Mouse (Mus musculus) cerebellum, adult 9-10 months (tissue): ENCODE results near the gene Gm10642.

Experiments used
- DNase-seq: peaks from one replicate; pipeline ENCODE4 v3.0.0; 2022

Gene Gm10642

GRCm38 (mm10) chr9:70656130-70657007 is at the start of gene Gm10642:
Gene Gm10642, plus strand, starts transcription at chr9:70656251.
- peak; percentile 83 for DNase-seq

- DNase-seq = no peak
These were observed 44.9 kb upstream of the Gm10642 start for GRCm38 (mm10) chr9:70611026-70611673.

GRCm38 (mm10) chr9:70629711-70630110 is 26.3 kb upstream of the Gm10642 start:
- peak; percentile 76 for DNase-seq

DNA sequence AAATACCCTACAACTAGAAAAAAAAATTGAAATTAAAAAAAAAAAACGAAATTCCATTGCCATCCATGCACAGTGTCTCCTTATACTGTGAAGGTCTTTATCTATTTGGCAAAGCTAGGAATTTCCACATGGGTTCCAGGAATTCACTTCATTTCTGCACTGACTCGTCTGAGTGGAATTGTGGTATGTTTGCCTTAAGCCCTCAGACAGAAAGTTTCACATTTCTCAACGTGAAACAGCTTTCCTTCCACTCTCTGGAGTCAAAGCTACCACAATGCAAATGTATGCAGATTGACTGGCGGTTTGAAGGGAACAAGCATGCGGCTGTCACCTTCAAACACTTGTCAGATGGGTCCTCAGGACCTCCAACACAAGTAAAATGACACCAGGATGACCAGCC is 24.4 kb upstream of the Gm10642 start:
- DNase-seq = no peak

GRCm38 (mm10) chr9:70636748-70637147 is 19.3 kb upstream of the Gm10642 start:
- no peak for DNase-seq

DNA sequence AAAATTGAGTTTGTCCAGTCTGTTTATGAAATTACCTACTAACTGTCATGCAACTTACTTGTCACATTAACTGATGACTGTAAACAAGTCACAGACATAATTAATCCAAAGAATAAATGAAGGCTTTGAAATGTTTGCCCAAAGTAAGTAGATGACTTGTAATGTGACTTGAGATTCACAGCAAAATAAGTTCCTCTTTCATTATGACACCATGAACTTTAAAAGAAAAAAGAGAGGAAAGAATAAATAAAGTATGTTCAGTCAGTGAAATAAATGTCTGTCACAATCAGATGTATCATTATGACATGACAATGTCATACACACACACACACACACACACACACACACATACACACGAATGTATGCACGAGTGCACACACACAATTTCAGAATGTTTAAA is 5.8 kb upstream of the Gm10642 start:
- no peak for DNase-seq

DNA sequence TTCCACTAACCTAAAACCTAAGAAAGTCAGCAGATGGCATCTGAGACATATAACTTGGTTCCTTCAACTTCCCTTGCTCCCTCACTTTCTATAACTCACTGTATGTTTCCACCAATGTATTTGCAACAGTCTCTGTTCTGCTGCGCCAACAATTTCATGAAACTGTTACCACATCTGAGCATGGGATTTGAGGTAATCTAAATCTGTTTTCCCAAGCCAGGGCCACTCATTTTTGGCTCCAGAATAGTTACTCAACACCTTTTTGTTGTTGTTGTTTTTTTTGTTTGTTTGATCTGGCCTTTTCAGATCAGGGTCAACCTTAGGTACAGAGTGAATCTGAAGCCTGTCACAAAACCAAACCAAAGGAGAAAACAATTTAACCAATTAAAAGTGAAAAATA is 5.1 kb upstream of the Gm10642 start:
- no peak for DNase-seq

DNA sequence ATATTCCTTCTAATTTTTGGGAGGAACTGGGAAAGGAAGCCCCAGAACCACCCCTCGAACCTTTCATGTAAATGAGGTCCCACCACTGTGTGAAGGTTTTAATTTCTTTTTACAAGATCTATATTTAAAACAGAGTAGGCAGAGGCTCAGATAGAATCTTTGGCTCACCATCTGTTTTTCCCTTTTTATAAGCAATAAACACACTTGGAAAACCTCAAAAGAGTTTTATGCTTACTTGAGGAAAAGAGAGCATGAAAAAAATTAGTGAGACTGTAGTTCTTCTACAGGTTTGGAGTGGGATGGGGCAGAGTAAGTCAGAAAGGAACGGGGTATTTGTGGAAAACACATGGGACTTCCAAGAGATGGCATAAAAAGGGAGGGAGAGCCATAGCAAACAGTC is 3.8 kb upstream of the Gm10642 start:
- DNase-seq = no peak

- DNase-seq = no peak
These were observed 2.2 kb upstream of the Gm10642 start for GRCm38 (mm10) chr9:70653875-70654274.

- peak; percentile 69 for DNase-seq
These were observed 1.6 kb upstream of the Gm10642 start for GRCm38 (mm10) chr9:70654496-70654895.

DNA sequence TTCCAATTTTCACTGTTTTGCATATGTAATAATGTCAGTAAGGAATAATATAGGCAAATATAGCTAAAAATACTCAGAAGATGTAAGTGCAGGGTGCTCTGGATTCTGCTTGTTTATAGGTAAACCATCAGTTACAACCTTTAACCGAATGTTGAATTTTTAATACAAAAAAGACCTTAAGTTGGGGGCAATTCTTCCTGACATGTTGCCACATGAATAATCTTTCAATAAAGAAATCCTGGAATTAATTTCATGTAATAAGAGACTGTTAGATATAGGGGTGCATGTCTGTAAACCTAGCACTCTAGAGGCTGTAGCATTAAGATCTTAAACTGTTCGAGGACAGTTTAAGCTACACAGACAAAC is 304 bp upstream of the Gm10642 start:
- DNase-seq = peak; percentile 55

- DNase-seq = peak; percentile 98
These were observed 1.2 kb downstream of the Gm10642 start, which contains the start of gene Mindy2 for GRCm38 (mm10) chr9:70657013-70657967. Gene Mindy2, minus strand, starts transcription at chr9:70657174.

GRCm38 (mm10) chr9:70658266-70658665 is 2.2 kb downstream of the Gm10642 start:
- DNase-seq = no peak

- no peak for DNase-seq
These were observed 8.8 kb downstream of the Gm10642 start for GRCm38 (mm10) chr9:70664847-70665246.

- peak; percentile 99 for DNase-seq
These were observed 9.5 kb downstream of the Gm10642 start for GRCm38 (mm10) chr9:70665372-70666145.

DNA sequence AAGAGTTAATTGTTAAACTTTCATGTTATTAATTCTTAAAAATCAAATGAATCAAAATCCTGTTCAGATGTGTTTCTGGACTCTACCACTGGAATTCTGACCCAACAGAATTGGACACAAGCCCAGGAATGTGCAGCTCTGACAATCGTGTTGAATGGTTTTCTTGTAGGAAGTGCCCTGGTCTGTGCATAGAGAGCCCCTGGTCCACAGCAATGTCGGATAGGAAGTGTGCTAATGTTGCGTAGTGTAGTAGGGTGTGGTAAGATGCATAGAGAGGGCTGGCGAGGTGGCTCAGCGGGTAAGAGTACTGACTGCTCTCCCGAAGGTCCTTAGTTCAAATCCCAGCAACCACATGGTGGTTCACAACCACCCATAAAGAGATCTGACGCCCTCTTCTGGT is 10.8 kb downstream of the Gm10642 start:
- DNase-seq = no peak

- DNase-seq = no peak
These were observed 12.0 kb downstream of the Gm10642 start for GRCm38 (mm10) chr9:70668048-70668447.

DNA sequence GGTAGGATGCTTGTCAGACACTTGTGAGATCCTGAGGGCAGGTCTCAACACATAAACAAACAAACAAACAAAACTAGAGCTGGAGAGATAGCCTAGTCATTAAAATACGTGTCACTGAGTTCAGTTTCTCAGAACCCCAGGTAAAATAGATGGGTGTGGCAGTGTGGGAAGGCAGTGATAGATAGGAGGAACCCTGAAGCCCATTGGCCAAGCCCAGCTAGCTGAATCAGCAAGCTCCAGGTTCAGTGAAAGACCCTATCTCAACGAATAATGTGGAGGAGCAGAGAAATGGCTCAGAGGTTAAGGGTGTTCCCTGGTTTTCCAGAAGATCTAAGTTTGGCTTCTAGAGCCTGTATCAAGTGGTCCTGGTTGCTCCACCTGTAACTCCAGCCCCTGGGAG is 13.1 kb downstream of the Gm10642 start:
- no peak for DNase-seq

GRCm38 (mm10) chr9:70670381-70670780 is 14.3 kb downstream of the Gm10642 start:
- DNase-seq = no peak

DNA sequence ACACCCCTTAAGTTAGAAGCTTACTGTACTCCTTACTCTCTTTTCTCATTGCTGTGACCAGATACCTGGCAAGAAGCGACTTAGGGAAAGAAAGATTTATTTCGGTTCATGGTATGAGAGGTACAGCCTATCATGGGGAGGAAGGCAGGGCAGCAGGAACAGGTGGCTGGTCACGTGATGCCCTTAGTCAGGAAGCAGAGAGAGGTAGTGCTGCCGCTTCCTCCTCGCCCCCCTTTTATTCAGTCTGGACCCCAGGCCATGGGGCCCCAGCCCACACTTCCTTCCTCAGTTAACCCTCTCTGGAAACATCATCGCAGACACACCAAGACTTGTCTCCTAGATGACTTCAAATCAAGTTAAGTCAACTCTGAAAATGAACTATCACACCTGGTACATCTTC is 15.2 kb downstream of the Gm10642 start:
- DNase-seq = no peak

DNA sequence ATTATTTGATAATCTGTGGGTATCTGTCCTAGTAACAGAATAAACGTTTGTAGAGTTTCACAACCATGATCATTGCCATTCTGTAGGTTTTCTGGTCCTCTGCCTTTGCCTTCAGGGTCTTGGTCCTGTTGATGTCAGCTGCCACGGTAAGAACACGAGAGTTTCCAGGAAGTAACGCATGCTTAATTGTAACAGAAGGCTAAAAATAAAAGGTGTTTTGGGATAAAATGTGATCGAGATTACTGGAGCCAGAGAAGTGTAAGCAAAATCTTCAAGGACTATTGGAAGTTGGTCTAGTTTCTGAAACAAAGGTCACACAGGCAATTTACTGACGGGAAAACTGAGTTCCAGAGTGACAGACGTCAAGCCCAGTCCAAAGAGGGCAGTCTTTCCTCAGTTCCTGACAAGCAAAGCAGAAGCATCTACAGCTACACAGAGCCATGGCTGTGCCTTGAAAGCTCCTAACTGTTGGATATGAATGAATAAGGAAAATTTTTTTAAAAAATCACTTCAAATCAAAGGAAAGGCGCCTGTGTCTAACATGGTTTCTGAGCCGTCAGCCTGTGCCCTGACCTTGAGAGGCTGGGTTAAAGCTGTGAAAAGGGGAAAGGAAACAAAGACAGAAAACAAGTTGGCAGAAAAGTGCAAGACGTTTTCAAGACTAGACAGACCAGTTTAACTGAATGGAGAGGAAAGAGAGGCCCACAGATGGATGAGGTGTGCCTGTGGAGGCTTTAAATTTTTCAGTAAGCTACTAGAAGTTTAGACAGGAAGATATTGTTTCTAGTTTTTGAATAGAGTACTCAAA is 15.9 kb downstream of the Gm10642 start:
- no peak for DNase-seq
